Mouse (Mus musculus): Measurements from ENCODE around the gene Oca2.
A peak's percentile ranks its signal among the peaks of the same experiment; 100 is the strongest.

The Oca2 gene

DNA sequence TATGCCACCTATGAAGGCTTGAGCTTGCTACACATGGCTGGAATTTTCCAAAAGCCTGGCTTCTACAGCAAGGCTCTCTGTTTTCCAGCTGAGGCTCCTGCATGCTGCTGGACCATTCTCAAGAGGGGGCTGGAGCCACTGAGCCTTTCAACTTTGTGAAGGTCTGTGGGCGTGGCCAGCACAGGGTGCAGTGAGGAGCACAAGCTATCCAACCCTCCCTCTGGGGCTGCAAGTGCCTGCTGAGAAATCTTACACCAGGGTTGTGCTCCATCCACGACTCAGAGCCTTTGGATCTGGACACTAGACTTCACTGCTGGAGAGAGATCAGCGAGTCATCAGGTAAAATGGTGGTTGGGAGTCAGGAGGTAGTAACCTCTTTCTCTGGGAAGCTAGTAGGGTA, at the start of gene Oca2:
Gene Oca2 (plus strand): TSS at position 218 of the 400 bp plus-strand sequence.
- no peak for DNase-seq (ENCODE audit: low spot score)

DNA sequence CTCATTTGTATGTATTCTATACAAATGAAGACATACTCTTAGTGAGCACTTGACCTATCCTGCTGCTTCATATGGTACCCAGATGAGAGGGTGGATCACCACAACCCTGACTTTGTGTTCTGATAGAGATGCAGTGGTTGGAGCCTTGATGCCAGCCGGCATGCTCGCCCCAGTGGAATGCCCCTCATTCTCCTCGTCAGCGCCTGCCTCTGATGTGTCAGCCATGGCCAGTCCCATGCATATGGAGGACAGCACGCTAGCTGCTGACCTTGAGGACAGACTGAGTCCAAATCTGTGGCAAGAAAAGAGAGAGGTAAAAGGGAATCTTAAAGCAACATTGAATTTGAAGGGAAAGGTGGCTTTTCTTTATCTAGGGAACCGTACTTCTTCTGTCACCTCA, 48.5 kb upstream of the Oca2 start:
- DNase-seq (ENCODE audit: low spot score) = no peak

DNA sequence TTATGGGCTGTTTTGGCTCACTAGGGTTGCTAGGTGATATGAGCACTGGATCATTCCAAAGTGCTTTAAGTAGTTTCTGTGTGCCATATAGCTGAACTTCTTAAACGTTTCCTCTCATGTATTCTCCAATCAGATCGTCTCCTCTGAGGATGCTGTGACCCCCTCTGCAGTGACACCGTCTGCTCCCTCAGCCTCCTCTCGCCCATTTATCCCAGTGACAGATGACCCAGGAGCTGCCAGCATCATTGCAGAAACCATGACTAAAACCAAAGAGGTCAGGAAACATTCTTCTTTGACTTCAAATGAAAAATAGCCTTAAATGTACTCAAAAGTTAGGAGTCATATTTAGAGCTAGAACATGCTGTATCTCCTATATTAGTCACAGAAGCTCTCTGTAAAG, 47.9 kb upstream of the Oca2 start:
- DNase-seq (ENCODE audit: low spot score) = no peak

DNA sequence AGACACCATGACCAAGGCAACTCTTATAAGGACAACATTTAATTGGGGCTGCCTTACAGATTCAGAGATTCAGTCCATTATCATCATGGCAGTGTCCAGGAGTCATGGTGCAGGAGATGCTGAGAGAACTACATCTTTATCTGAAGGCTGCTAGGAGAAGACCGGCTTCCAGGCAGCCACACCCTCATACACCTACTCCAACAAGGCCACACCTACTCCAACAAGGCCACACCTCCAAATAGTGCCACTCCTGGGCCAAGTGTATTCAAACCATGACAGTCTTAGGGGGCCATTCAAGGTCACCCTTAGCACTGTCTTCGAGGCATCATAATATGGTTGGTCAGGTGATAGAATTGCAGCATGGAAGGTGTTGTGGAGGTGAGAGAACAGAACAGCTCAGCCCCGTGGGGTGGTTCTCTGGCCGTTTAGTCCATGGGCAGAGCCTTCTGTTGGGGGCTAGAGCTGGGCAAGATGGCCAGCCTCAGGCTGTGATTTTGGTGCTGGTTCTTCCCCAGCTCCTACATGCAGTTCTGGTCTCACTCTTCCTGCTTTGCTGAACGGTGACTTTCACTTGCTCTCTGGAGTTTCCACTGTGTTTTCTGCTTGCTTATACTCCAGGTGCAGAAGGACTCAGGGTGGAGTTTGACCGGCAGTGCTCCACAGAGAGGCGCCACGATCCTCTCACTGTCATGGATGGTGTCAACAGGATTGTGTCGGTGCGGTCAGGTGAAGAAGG, 37.9 kb upstream of the Oca2 start:
- no peak for DNase-seq (ENCODE audit: low spot score)

DNA sequence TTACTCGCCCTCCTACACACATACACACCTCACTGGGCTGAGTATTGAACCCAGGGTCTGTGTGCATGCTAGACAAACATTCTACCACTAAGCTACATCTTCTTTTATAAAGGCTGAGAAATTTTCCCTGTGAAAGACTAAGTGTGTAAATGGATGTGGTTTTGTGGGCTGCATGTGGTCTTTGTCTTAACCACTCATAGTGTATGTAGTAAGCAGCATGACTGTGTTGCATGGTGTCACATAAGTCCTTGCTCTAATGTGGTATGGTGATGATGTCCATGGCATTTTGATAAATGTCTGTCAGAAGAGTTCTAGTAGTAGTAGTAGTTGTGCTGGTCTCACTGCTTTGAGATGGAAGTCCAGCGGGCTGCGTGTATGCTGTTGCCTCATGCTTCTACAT, 36.7 kb upstream of the Oca2 start:
- DNase-seq (ENCODE audit: low spot score) = no peak

DNA sequence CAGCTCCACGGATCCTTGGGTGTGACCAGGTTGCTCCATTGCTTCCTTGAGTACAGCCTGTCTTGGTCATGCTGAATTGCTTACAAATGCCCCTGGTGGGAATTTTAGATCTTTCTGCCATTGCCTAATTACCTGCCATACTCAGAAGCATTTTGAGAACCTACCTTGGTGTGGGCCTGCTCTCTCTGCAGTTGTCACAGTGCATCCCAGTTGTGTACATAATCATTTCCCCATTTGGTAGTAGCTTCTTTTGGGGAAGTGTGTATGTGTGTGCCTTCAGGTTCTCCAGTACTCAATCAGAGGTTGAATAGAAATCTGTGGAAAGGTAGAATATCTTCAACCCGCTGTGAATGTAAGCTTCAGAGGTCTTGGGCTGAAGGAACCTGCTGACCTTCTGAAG, 36.3 kb upstream of the Oca2 start:
- DNase-seq (ENCODE audit: low spot score) = no peak

DNA sequence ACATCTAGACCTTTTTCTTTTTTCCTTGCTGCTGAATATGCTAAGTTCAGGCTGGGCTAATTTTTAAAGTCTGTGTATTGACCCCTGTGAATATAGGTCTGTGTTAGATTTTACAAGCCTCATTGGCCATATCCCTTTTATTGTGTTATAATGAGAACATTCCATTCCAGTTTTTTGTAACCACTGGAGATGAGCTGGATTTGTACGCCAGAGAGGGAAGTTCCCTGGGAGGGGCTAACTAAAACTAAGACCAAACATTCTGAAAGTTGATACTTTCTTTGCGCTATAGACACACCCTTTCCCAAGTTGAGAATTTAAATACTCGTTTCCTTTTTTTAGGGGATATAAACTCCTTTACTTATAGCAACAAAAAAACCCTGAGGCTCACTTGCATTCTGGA, 34.7 kb upstream of the Oca2 start:
- DNase-seq (ENCODE audit: low spot score) = no peak

DNA sequence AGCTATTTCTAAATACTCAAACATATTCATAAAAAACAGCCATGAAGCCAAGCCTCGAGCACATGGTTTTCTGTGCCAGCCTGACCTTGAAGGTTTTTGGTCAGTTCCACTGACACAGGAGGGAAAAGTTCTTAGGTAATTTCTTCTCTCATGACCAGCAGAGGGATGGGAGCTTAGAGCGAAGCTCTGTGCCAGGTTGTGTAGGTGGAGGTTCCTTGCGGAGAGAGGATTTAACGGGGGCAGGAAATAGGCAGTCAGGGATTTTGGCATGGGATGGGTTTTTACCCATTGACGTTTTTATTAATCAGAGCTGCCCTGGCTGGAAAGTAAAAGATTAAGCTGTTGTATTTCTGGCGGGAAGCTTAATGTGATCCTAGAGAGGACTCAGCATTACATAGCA, 18.7 kb upstream of the Oca2 start:
- no peak for DNase-seq (ENCODE audit: low spot score)

DNA sequence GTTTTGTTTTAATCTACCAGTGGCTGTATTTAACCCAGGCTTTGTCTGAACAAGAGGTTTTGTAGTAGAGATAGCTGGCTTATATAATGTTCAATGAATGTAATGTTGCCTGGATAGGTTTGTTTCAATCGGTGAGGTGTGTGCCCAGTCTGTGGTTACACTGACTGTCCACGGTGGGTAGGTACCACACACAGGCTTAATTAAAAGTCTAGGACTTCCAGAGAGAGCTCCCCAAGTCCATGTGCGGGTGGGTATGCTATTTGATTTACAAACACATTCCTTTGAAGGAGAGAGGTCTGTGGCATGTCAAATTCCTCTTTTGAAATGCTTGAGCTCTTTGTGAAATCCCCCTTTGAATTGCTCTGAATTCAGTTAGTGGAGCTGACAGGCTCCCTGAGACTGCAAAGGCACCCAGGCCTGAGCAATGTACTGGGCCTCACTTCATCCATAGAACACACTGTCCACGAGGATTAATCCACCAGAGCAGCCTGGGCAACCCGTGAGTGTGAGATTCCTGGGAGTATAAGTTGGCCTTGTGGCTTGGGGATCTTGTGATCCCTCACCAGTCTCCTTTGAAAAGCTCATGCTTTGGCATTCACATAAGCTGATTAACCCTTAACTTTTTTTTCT, 3.7 kb upstream of the Oca2 start:
- no peak for DNase-seq (ENCODE audit: low spot score)

DNA sequence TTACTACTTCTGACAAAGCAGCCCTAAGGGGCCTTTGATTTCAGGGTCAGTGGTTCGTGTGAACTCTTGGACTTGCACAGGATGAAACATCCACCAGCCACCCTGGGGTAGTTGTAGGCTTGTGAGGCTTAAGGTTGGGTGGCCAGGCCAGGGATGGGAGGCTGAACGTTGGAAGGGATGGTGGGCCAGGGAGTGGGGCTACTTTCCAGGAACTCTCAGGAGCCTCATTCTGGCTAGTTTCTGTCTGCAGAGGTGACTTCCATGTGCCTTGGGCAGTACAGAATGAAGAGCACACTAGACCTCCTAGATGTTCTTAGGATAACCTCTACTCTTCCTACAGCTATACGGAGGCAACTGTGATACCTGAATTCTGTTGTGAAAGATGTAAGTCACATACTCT, 2.9 kb upstream of the Oca2 start:
- no peak for DNase-seq (ENCODE audit: low spot score)

DNA sequence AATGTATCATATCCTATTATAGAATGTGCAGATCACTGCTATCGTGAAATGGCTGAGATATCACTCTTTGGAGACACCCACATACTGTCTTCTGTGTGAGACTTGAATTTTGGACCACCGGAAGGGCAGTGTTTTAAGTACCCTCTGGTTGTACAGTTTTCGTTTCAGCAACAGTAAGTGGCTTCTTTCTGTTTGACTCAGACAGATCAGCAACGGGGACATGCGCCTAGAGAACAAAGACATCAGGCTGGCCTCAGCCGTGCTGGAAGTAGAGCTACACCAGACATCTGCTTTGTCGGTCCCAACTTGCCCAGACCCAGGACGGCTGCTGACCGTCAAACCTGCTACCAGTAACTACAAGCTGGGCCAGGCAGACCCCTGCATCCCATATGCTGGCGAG, 15.0 kb downstream of the Oca2 start:
- no peak for DNase-seq (ENCODE audit: low spot score)

DNA sequence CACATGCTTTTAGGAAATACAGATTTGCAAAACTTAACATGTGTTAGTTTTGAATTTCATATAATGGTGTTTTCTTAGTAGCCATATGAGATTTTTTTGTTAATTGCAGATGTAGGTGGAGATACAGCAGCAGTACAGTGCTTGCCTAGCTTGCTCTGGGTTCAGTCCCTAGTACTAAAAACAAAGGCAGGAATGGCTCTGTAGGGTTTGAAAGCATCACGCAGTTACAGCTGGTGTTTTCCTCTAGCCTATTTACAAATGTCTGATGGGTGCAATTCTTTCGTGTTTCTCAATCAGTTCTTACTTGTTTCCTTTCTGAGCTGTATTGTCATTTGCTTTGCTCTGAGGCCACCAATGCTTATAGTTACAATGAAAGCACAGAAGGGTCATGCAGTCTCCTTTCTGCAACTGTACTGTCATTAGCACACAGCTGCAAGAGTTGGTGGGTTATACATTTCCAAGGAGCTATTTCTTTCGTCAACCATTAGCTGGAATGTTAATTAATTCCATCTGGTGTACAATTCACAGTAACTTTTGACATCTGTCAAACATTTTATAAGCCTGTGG, 18.4 kb downstream of the Oca2 start:
- DNase-seq (ENCODE audit: low spot score) = no peak

DNA sequence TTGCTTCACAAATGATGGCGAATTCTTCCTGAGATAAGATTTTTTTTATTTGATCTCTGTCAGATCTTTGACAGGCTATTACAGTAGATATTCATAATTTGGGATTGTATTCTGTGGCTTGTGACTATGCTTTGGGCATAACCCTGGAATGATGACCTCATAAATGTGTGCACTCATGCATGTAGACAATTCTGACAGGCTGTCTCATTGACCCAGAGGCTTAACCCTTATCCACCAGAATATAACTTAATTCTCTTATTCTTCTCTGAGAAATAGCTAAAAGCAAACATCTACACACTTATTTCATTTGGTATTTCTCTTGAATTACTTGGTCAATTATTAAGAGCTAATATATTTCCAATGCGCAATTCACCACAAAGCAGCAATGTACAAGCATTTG, 37.9 kb downstream of the Oca2 start:
- no peak for DNase-seq (ENCODE audit: low spot score)

DNA sequence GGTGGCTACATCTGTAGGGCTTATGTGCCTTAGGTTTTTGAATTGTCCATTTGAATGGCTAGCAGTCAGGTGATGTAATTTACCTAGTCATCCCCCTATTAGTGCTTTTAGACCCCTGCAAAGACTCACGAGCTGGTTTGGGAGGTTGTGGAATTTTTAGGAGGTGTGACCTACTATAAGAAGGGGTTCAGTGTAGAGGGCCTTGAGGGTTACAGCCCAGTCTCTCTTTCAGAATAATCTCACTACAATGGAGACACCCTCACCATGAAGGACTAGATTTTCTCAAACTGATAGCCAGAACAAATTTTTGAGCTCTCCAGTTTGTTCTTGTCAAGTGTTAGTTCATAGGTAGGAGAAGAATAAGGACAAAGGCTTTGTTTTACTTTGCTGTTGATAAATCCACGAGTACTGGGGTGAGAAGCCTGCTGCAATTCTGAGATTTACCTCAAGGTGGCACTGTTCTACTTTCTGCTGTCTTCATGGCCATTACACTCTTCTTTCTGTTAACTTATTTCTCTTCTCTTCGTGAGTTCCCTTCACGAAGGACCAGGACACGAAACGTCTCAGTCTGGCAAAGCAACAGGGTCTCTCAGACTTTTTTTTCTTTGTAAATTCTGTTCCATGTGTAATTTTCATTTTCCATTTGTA, 52.0 kb downstream of the Oca2 start:
- DNase-seq (ENCODE audit: low spot score) = peak; percentile 72

DNA sequence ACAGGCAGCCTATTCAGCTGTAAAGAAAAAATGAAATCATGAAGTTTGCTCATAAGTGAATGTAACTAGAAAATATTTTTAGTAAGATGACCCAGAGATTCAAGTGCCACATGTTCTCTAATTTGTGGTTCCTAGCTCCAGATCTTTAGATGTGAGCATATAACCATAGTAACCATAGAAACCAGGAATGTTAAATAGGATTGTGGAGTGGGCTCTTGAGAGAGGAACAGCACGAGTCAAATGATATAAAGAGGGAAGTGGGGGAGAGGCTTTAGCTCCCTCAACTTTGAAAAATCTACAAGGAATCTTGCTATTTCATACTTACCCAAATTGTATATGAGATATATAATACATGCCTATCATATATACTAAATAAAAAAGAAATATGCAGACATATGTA, 64.8 kb downstream of the Oca2 start:
- no peak for DNase-seq (ENCODE audit: low spot score)

DNA sequence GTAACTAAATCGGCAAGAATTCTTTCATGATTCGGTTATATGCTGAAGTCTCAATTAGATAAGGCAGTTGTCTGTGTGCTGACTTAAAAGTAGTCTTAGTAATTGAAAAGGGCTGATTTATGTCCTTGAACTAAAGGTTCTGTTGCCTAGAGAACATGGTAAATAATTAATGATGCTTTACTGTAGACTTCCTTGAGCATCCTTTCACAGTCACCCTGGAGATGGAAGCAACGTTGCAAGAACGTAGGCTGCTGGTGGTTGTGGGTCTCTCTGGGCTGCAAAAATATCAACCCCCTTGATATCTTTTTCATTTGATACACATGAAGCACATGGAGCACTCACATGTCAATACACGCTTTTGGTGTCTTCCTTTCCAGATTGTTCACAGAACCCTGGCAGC, 74.8 kb downstream of the Oca2 start:
- DNase-seq (ENCODE audit: low spot score) = no peak

DNA sequence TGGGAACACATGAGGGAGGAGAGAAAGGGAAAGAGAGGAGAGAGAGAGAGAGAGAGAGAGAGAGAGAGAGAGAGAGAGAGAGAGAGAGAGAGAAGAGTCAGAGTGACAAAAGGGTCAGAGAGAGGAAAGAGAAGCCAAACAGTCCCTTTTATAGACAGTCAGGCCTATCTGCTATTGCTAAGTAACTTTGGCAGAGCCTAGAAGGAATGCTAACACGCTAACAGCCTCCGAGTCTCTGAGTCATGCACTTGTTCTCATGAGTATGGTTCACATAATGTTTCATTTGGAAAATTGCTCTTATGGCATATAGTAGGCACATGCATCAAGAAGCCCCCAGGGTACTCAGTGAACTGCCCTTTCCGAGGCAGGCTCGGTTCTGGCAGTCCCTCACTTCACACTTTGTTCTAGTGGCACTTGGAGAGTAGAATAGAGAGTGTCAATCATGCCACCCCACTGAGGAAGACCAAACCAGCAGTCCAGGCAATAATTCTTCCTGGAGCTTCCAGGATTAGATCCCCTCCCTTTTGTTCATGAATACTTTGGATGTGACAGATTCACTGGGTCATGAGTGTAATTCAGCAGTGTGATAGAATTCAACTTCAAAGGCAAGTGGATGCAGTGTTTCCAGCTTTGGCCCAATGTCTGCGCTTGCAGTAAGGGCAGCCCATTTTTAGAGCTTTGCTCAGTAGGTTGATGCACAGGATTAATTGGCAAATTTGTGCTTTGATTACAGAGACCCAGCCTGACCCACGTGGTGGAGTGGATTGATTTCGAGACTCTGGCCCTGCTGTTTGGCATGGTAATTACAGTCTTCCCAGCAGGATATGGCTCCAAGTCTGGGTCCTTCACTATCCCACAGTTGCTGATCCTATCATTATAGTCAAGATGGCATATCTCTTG, 76.3 kb downstream of the Oca2 start:
- no peak for DNase-seq (ENCODE audit: low spot score)

DNA sequence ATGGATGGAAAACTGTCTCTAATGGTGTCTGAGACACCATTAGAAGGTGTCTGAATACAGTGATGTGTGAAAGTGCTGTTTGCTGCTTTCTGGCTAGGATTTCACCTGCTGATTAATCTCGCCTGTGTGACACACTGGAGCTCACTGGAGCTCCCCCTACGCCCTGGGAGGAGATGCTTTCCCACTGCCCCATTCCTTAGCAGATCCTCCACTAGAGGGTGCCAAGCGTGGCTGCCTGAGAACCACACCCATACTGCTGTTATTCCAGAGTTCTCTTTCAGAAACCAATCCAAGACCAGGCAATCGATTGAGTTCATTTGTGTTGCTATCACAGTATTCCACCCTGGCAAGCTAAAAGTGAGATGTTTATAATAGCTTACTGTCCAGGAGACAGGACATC, 88.2 kb downstream of the Oca2 start:
- DNase-seq (ENCODE audit: low spot score) = peak; percentile 6

DNA sequence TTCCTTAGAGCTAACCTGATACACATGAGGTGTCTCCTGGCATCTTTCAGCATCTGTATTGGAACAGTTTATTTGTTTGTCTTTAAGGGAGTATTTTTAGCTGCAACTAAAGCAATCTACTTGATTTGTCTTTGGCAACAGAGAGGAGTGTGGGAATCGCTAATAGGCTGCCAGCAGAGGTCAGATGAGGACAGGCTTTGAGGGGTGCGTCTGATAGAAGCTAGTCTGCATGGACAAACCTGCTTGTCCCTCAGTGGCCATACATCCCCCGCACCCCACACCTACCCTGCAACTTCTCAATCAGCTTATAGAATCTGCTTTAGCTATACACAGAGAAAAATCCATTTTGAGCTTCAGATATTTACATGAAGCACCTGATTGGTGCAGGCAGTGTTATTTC, 109.0 kb downstream of the Oca2 start:
- DNase-seq (ENCODE audit: low spot score) = peak; percentile 16

DNA sequence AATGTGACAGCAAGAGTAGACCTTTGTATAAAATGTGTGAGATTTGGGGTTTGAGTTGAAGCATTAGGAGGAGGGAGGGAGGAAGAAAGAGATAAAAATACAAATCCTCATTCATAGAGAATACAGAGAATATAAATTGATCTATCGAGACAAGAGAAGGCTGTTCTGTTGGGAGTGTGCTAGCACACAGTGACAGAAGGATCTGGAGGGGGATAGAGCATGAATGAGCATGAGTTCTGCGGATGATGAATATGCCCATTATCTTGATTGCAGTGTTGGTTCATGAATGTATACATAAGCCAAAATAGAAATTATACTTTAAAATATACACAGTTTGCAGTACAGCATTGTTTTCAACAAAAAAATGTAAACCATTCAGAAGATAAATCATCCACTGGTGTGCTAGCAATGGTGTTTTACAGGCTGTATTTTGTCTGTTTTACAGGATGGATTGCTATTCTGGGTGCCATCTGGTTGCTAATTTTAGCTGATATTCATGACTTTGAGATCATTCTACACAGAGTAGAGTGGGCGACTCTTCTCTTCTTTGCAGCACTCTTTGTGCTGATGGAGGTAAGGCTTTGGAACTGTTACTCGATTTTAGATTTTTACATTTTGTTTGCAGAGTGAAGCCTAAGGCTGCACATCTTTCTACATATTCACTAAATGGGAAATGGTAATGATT, 117.2 kb downstream of the Oca2 start:
- no peak for DNase-seq (ENCODE audit: low spot score)

DNA sequence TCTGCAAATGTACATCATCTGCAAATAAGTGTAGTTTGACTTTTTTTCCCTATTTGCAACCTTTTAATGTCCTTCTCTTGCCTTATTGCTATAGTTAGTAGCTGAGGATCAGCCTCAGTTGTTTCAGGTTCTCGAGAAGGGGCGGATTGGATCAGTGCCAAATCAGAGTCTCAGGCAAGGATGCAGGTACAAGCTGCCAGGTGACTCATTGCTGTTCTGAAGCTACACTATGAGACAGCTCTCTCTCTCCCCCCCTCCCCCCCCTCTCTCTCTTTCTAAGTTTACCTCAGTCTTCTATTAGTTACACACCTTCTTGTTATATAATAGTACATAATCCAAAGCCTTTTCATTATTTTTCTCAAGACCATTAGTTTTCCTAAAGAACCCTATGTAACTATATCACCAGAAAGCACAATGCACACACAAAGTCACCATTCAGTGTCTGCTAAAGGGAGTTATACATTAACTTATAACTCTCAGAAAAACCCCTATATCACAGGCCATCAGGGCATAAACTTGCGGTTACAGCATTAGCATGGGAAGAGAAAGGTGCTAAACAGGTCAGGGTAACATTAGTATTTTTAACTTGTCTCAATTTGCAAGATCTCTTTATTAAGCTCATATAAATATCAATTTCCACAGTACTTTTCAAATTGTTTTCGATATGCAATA, 142.3 kb downstream of the Oca2 start:
- no peak for DNase-seq (ENCODE audit: low spot score)

Measured in urinary bladder, postnatal 14 days (tissue).